Mouse (Mus musculus) CD8-positive naive resting alpha-beta T cell, adult 2 months (primary cell): ENCODE results near the gene Cdc42se2.

Experiments
- DNase-seq, 2 experiments: peaks; one replicate each; pipeline ENCODE4 v3.0.0; 2022; ENCODE audit warnings: low read depth in 2 of 2, low spot score in 2 of 2

The Cdc42se2 gene

GRCm38 (mm10) chr11:54710512-54711293 is 76.8 kb downstream of the Cdc42se2 start:
- no peak for DNase-seq

GRCm38 (mm10) chr11:54709645-54710044 is 77.8 kb downstream of the Cdc42se2 start:
- DNase-seq = no peak

- no peak for DNase-seq
Measured at GRCm38 (mm10) chr11:54708153-54708552, 79.3 kb downstream of the Cdc42se2 start.

- DNase-seq = peak; percentile 72 to 83
Measured at GRCm38 (mm10) chr11:54703306-54703705, 84.2 kb downstream of the Cdc42se2 start.

- DNase-seq = no peak
Measured at GRCm38 (mm10) chr11:54701848-54702247, 85.6 kb downstream of the Cdc42se2 start.

GRCm38 (mm10) chr11:54699972-54700371 is 87.5 kb downstream of the Cdc42se2 start:
- DNase-seq = no peak

- no peak for DNase-seq
Measured at GRCm38 (mm10) chr11:54698636-54699035, 88.8 kb downstream of the Cdc42se2 start.

- DNase-seq = no peak
Measured at GRCm38 (mm10) chr11:54697611-54698010, 89.9 kb downstream of the Cdc42se2 start.

- DNase-seq = no peak
Measured at GRCm38 (mm10) chr11:54695951-54696350, 91.5 kb downstream of the Cdc42se2 start.

- DNase-seq = no peak
Measured at GRCm38 (mm10) chr11:54694291-54694690, 93.2 kb downstream of the Cdc42se2 start.

GRCm38 (mm10) chr11:54693696-54694095 is 93.8 kb downstream of the Cdc42se2 start:
- no peak for DNase-seq

- no peak for DNase-seq
Measured at GRCm38 (mm10) chr11:54691179-54691578, 96.3 kb downstream of the Cdc42se2 start.

- no peak for DNase-seq
Measured at GRCm38 (mm10) chr11:54690171-54690570, 97.3 kb downstream of the Cdc42se2 start.

- DNase-seq = no peak
Measured at GRCm38 (mm10) chr11:54684831-54685230, 102.6 kb downstream of the Cdc42se2 start.

GRCm38 (mm10) chr11:54679141-54679540 is 108.3 kb downstream of the Cdc42se2 start:
- no peak for DNase-seq

- DNase-seq = no peak
Measured at GRCm38 (mm10) chr11:54675792-54676489, 111.5 kb downstream of the Cdc42se2 start.

- no peak for DNase-seq
Measured at GRCm38 (mm10) chr11:54673575-54674298, 113.7 kb downstream of the Cdc42se2 start.
